Mouse (Mus musculus): Measurements from ENCODE around the gene Cyp2j6.
"Not testable (repeated sequence)": the region's sequence is repeated elsewhere in the genome, so short reads cannot be mapped to it uniquely, and the experiment has no call there.

DNA sequence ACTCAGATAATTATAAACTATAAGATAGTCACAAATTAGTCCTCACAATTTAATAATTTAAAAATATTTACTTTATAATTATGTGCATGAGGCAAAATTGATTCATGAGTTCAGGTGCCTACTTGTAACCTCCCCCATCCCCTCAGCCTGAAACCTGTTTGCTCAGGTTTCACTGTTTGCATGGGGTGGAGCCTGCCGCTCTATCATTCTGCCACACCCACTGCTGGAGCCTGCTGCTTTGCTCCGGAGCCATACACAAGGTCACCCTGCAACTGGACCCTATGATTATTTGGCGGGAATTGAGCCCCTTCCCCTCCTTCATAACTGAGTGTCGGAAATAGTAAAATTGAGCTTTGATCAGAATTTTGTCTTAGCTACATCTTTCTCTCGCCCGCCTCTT lies 26.9 kb upstream of the Cyp2j6 start:
- TF ChIP-seq CTCF (IDR thresholded peaks at IDR 0.05; ENCODE audit: borderline replicate concordance, control insufficient read depth, extremely low read depth, insufficient read depth, low read length, poor library complexity); POLR2A (IDR thresholded peaks at IDR 0.05; ENCODE audit: control insufficient read depth, extremely low read depth, insufficient read depth, low read length, poor library complexity): not testable (repeated sequence)

Measured in thymus, adult 2 months (tissue).